Mouse (Mus musculus) myocyte (in vitro differentiated cells): ENCODE measurements around the gene Fcrla.

ENCODE experiments used
- CEBPB ChIP-seq: IDR thresholded peaks from 2 replicates; pipeline ENCODE4 v1.6.1; 2011; ENCODE audit warnings: mild to moderate bottlenecking, moderate library complexity; ENCODE audit not compliant: poor library complexity, insufficient read depth, severe bottlenecking
- E2F4 ChIP-seq: IDR thresholded peaks from one replicate; pipeline ENCODE4 v1.6.1; 2011; ENCODE audit warnings: mild to moderate bottlenecking, control low read depth, moderate library complexity; ENCODE audit not compliant: insufficient read depth
- MAX ChIP-seq: IDR thresholded peaks from one replicate; pipeline ENCODE4 v1.6.1; 2011; ENCODE audit warnings: low read depth, mild to moderate bottlenecking, control low read depth
- POLR2A ChIP-seq: IDR thresholded peaks from one replicate; pipeline ENCODE4 v1.6.1; 2011; ENCODE audit warnings: low read depth, mild to moderate bottlenecking, control low read depth, moderate library complexity; ENCODE audit not compliant: insufficient read length
- POLR2AphosphoS2 ChIP-seq: IDR thresholded peaks from one replicate; pipeline ENCODE4 v1.6.1; 2011; ENCODE audit warnings: low read depth, control low read depth; ENCODE audit not compliant: insufficient read length
- REST ChIP-seq: IDR thresholded peaks from one replicate; pipeline ENCODE4 v1.6.1; 2011; ENCODE audit warnings: mild to moderate bottlenecking, control low read depth, moderate library complexity; ENCODE audit not compliant: insufficient read depth, insufficient read length

DNA sequence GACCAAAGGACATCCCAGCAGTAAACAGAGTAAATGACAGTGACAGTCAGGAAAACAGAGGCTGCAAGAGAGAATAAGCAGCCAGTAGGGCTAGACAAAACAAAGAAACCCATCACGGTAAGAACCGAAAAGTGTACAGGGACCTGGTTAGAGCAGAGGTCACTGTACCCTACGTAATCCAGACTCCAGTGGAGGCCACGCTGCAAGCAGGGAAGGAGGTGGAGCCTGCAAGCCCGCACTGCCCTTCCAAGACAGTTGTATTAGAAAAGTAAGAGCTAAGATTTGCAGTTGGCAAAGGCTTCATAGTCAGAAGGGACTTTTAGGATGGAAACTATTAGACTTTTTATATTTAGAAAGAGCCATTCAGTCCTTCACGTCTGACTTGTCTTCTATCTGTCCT, 442 bp downstream of the Fcrla start:
- TF ChIP-seq POLR2AphosphoS2 (no peak), POLR2A (no peak), MAX (no peak), CEBPB (no peak), REST (no peak), E2F4 (no peak)
